Mouse (Mus musculus) hindbrain, embryonic 16.5 days (tissue): ENCODE measurements at regions not wholly inside any gene's neighbourhood (a gene's known extent, or its start where the extent isn't known, plus 50 kb on each side); places are given as distances from the start of the nearest gene placed in this dataset.

ENCODE experiments used
- ATAC-seq: fragments of 200-750 bp; cut with Nextera tagmentation; 2 replicates; pipeline ENCODE4 v1.8.0; 2017; ENCODE audit warnings: moderate TSS enrichment, moderate library complexity
- H3K27ac ChIP-seq: fragments of 300-500 bp; sonication (generic); 2 replicates; pipeline ENCODE4 v1.5.1; 2014; ENCODE audit warnings: low read depth, mild to moderate bottlenecking, control low read depth, low read length, moderate library complexity
- H3K27me3 ChIP-seq: fragments of 300-500 bp; sonication (generic); replicated peaks from 2 replicates; pipeline ENCODE4 v1.6.1; 2014; ENCODE audit warnings: low read length; ENCODE audit not compliant: control insufficient read depth, insufficient read depth
- H3K36me3 ChIP-seq: fragments of 300-500 bp; sonication (generic); 2 replicates; pipeline ENCODE4 v1.6.1; 2014; ENCODE audit warnings: mild to moderate bottlenecking, low read length, moderate library complexity, mixed read lengths; ENCODE audit not compliant: control insufficient read depth, insufficient read depth
- H3K4me1 ChIP-seq: fragments of 300-500 bp; sonication (generic); 2 replicates; pipeline ENCODE4 v1.6.1; 2014; ENCODE audit warnings: low read depth, low read length; ENCODE audit not compliant: control insufficient read depth, insufficient read depth
- H3K4me2 ChIP-seq: fragments of 300-500 bp; sonication (generic); 2 replicates; pipeline ENCODE4 v1.6.1; 2014; ENCODE audit warnings: mild to moderate bottlenecking, low read length, control low read depth, moderate library complexity
- H3K4me3 ChIP-seq: fragments of 300-500 bp; sonication (generic); 2 replicates; pipeline ENCODE4 v1.5.1; 2014; ENCODE audit warnings: mild to moderate bottlenecking, low read length, control low read depth, moderate library complexity
- H3K9ac ChIP-seq: fragments of 300-500 bp; sonication (generic); 2 replicates; pipeline ENCODE4 v1.6.1; 2014; ENCODE audit warnings: low read depth, mild to moderate bottlenecking, control low read depth, low read length, moderate library complexity
- H3K9me3 ChIP-seq: fragments of 300-500 bp; sonication (generic); 2 replicates; pipeline ENCODE4 v1.6.1; 2014; ENCODE audit warnings: mild to moderate bottlenecking, low read length, moderate library complexity; ENCODE audit not compliant: control insufficient read depth
- WGBS: fragments of 180-500 bp; shearing (Covaris S2); extraction: QIAGEN DNeasy Blood & Tissue Kit; methylation state at CpG from one replicate; pipeline ENCODE4 v1.1.7; 2014; 5-methylcytosine and 5-hydroxymethylcytosine counted together

- Histone ChIP-seq H3K27me3 (no peaks in the 10 kb centered on the region), H3K9ac (no peak overlapping the region), H3K9me3 (no peaks in the 10 kb centered on the region), H3K4me3 (no peak overlapping the region), H3K4me1 (no peaks in the 10 kb centered on the region), H3K27ac (no peak overlapping the region), H3K4me2 (no peak overlapping the region), H3K36me3 (no peaks in the 10 kb centered on the region)
- 79% methylated on average over 7 of the region's 7 CpGs for WGBS
- ATAC-seq = no peak
These were observed 273.9 kb downstream of the Tshz3 start for GRCm38 (mm10) chr7:36971772-36972171.

GRCm38 (mm10) chr7:36973654-36974320 lies 275.9 kb downstream of the Tshz3 start:
- Histone ChIP-seq H3K4me1 (no peaks in the 10 kb centered on the region), H3K9me3 (no peaks in the 10 kb centered on the region), H3K4me2 (no peak overlapping the region), H3K9ac (no peak overlapping the region), H3K27ac (no peak overlapping the region), H3K4me3 (no peak overlapping the region), H3K27me3 (no peaks in the 10 kb centered on the region), H3K36me3 (no peaks in the 10 kb centered on the region)
- no peak for ATAC-seq
- 41% methylated on average over 10 of the region's 10 CpGs for WGBS

- no peak for ATAC-seq
- H3K36me3 ChIP-seq = no peaks in the 10 kb centered on the region
- no peak overlapping the region for H3K9ac ChIP-seq
- no peaks in the 10 kb centered on the region for H3K9me3 ChIP-seq
- no peak overlapping the region for H3K4me2 ChIP-seq
- no peaks in the 10 kb centered on the region for H3K27me3 ChIP-seq
- 46% methylated on average over 4 of the region's 4 CpGs for WGBS
- no peaks in the 10 kb centered on the region for H3K4me1 ChIP-seq
- H3K4me3 ChIP-seq = no peak overlapping the region
- H3K27ac ChIP-seq = no peak overlapping the region
These were observed 276.7 kb downstream of the Tshz3 start for GRCm38 (mm10) chr7:36974573-36974972.

- H3K4me3 ChIP-seq = no peak overlapping the region
- H3K36me3 ChIP-seq = no peaks in the 10 kb centered on the region
- H3K4me2 ChIP-seq = peak overlapping the region; percentile 15; the same call in 1 of the 2 replicates
- no peaks in the 10 kb centered on the region for H3K27me3 ChIP-seq
- no peak overlapping the region for H3K27ac ChIP-seq
- ATAC-seq = no peak; the same call in 1 of the 2 replicates
- WGBS = 17% methylated on average over 5 of the region's 5 CpGs
- H3K9me3 ChIP-seq = peaks cover 2% of the 10 kb centered on the region; the same call in 1 of the 2 replicates
- H3K9ac ChIP-seq = no peak overlapping the region
- no peaks in the 10 kb centered on the region for H3K4me1 ChIP-seq
These were observed 277.6 kb downstream of the Tshz3 start for GRCm38 (mm10) chr7:36975475-36975874.

- H3K9ac ChIP-seq = no peak overlapping the region
- no peaks in the 10 kb centered on the region for H3K4me1 ChIP-seq
- WGBS = 58% methylated on average over 12 of the region's 12 CpGs
- H3K27ac ChIP-seq = no peak overlapping the region
- H3K36me3 ChIP-seq = no peaks in the 10 kb centered on the region
- no peaks in the 10 kb centered on the region for H3K27me3 ChIP-seq
- no peak overlapping the region for H3K4me3 ChIP-seq
- no peak overlapping the region for H3K4me2 ChIP-seq
- 0 out of 2 replicates have a peak, but pooled peaks have one; percentile 14 for ATAC-seq
- peaks cover 2% of the 10 kb centered on the region; the same call in 1 of the 2 replicates for H3K9me3 ChIP-seq
These were observed 279.9 kb downstream of the Tshz3 start for GRCm38 (mm10) chr7:36977819-36978218.

- Histone ChIP-seq H3K27me3 (no peaks in the 10 kb centered on the region), H3K9ac (no peak overlapping the region), H3K36me3 (no peaks in the 10 kb centered on the region), H3K9me3 (no peaks in the 10 kb centered on the region), H3K4me1 (no peaks in the 10 kb centered on the region), H3K27ac (no peak overlapping the region), H3K4me3 (no peak overlapping the region), H3K4me2 (no peak overlapping the region)
- no peak for ATAC-seq
- WGBS = 90% methylated on average over 1 of the region's 1 CpGs
These were observed 291.5 kb downstream of the Tshz3 start for GRCm38 (mm10) chr7:36989380-36989779.

GRCm38 (mm10) chr7:37004601-37005000 lies 306.7 kb downstream of the Tshz3 start:
- ATAC-seq = no peak
- H3K4me3 ChIP-seq = no peak overlapping the region
- no peaks in the 10 kb centered on the region for H3K36me3 ChIP-seq
- no peaks in the 10 kb centered on the region for H3K4me1 ChIP-seq
- H3K9me3 ChIP-seq = no peaks in the 10 kb centered on the region
- no peak overlapping the region for H3K9ac ChIP-seq
- H3K27ac ChIP-seq = no peak overlapping the region
- H3K27me3 ChIP-seq = no peaks in the 10 kb centered on the region
- H3K4me2 ChIP-seq = no peak overlapping the region
- 73% methylated on average over 5 of the region's 5 CpGs for WGBS

GRCm38 (mm10) chr7:37005701-37006100 lies 307.8 kb downstream of the Tshz3 start:
- Histone ChIP-seq H3K9ac (no peak overlapping the region), H3K4me2 (no peak overlapping the region), H3K27me3 (no peaks in the 10 kb centered on the region), H3K4me3 (no peak overlapping the region), H3K9me3 (no peaks in the 10 kb centered on the region), H3K27ac (no peak overlapping the region), H3K36me3 (no peaks in the 10 kb centered on the region), H3K4me1 (no peaks in the 10 kb centered on the region)
- 97% methylated on average over 2 of the region's 2 CpGs for WGBS
- ATAC-seq = no peak

GRCm38 (mm10) chr7:37006921-37007320 lies 309.0 kb downstream of the Tshz3 start:
- Histone ChIP-seq H3K9ac (no peak overlapping the region), H3K27ac (no peak overlapping the region), H3K27me3 (no peaks in the 10 kb centered on the region), H3K4me2 (no peak overlapping the region), H3K4me3 (no peak overlapping the region), H3K4me1 (no peaks in the 10 kb centered on the region), H3K36me3 (no peaks in the 10 kb centered on the region), H3K9me3 (no peaks in the 10 kb centered on the region)
- no peak for ATAC-seq
- 66% methylated on average over 10 of the region's 10 CpGs for WGBS
